Mouse (Mus musculus) midbrain, postnatal 0 days (tissue): ENCODE data around the gene Gclc. TPM values are rescaled to one million over a fixed set of nuclear protein-coding genes. Genes with fewer than 3 reads are reported as not detected.

ENCODE experiments used
- ATAC-seq: fragments of 200-750 bp; cut with Nextera tagmentation; 2 replicates; pipeline ENCODE4 v1.8.0; 2017; ENCODE audit warnings: moderate number of reproducible peaks, mild to moderate bottlenecking, moderate TSS enrichment, moderate library complexity; ENCODE audit not compliant: low FRiP score
- DNase-seq: peaks from one replicate; pipeline ENCODE4 v3.0.0-alpha.2; 2015; ENCODE audit warnings: low spot score
- H3K27ac ChIP-seq: fragments of 300-500 bp; sonication (generic); 2 replicates; pipeline ENCODE4 v1.5.1; 2014; ENCODE audit warnings: low read depth, mild to moderate bottlenecking, low read length, mixed read lengths
- H3K27me3 ChIP-seq: fragments of 300-500 bp; sonication (generic); 2 replicates; pipeline ENCODE4 v1.6.1; 2014; ENCODE audit warnings: low read length, control low read depth, mixed read lengths; ENCODE audit not compliant: insufficient read depth
- H3K36me3 ChIP-seq: fragments of 300-500 bp; sonication (generic); 2 replicates; pipeline ENCODE4 v1.6.1; 2014; ENCODE audit warnings: low read length, control low read depth, mixed read lengths; ENCODE audit not compliant: insufficient read depth
- H3K4me1 ChIP-seq: fragments of 300-500 bp; sonication (generic); 2 replicates; pipeline ENCODE4 v1.6.1; 2014; ENCODE audit warnings: mild to moderate bottlenecking, control low read depth, antibody characterized with exemption, low read length, mixed read lengths; ENCODE audit not compliant: insufficient read depth
- H3K4me2 ChIP-seq: fragments of 300-500 bp; sonication (generic); 2 replicates; pipeline ENCODE4 v1.6.1; 2014; ENCODE audit warnings: low read depth, mild to moderate bottlenecking, low read length, mixed read lengths; ENCODE audit not compliant: poor library complexity, severe bottlenecking
- H3K4me3 ChIP-seq: fragments of 300-500 bp; sonication (generic); 2 replicates; pipeline ENCODE4 v1.5.1; 2014; ENCODE audit warnings: low read depth, mild to moderate bottlenecking, low read length, moderate library complexity
- H3K9ac ChIP-seq: fragments of 300-500 bp; sonication (generic); replicated peaks from 2 replicates; pipeline ENCODE4 v1.6.1; 2014; ENCODE audit warnings: mild to moderate bottlenecking, low read length, moderate library complexity, mixed read lengths; ENCODE audit not compliant: poor library complexity, severe bottlenecking
- H3K9me3 ChIP-seq: fragments of 300-500 bp; sonication (generic); 2 replicates; pipeline ENCODE4 v1.6.1; 2016; ENCODE audit warnings: low read length, control low read depth
- CTCF ChIP-seq: IDR thresholded peaks from 2 replicates; pipeline ENCODE4 v1.5.1; 2016; ENCODE audit warnings: antibody characterized with exemption, mild to moderate bottlenecking
- WGBS: fragments of 180-500 bp; shearing (Covaris S2); extraction: QIAGEN DNeasy Blood & Tissue Kit; methylation state at CpG from one replicate; pipeline ENCODE4 v1.1.7; 2014; 5-methylcytosine and 5-hydroxymethylcytosine counted together
- polyA plus RNA-seq: library from polyadenylated mRNA; unstranded; fragments of >200 nt; fragmentation: Nextera tagmentation; extraction: Ambion mirVana; gene quantifications from 2 replicates; pipeline ENCODE4 v1.2.1, GENCODE M21; 2015
- total RNA-seq: library from RNA; depleted of rRNA; stranded (reverse); fragments of >200 nt; gene quantifications from 2 replicates; pipeline ENCODE4 v1.2.3, GENCODE M21; 2014

The Gclc gene
- total and polyA plus RNA-seq, 2 experiments from 2014 or later = 15.7 to 29.7 TPM

GRCm38 (mm10) chr9:77802461-77802860, 48.1 kb downstream of the Gclc start:
- Histone ChIP-seq H3K9ac (no peak overlapping the region), H3K4me2 (no peak overlapping the region), H3K36me3 (no peaks in the 10 kb centered on the region), H3K27ac (no peak overlapping the region), H3K27me3 (no peaks in the 10 kb centered on the region), H3K4me1 (no peaks in the 10 kb centered on the region), H3K9me3 (no peaks in the 10 kb centered on the region), H3K4me3 (no peak overlapping the region)
- WGBS = 55% methylated on average over 7 of the region's 7 CpGs
- peak; percentile 73 for TF ChIP-seq CTCF
- DNase-seq (peak; percentile 56), ATAC-seq (no peak)

DNA sequence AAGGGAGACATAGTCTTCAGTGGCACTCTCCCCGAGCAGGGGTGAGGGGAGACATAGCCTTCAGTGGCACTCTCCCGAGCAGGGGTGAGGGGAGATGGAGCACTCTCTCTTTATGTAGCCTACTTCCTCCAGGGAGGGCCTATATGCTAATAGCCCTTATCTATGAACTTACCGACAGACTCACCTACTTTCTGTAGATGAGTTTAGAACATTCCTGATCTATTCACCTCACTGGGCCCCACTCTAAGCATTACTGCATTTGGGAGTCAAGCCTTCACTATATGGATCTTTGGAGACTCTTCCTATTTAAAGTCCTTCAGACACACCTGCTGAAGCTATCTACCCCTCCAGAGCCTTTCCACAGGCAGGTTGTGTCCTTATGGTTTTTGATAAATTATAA, 52.1 kb downstream of the Gclc start:
- no peak for DNase-seq
- ATAC-seq = peak; percentile 57
- H3K36me3 ChIP-seq = no peaks in the 10 kb centered on the region
- H3K27ac ChIP-seq = 0 out of 2 replicates have a peak overlapping the region, but pooled peaks have one; percentile 12
- no peaks in the 10 kb centered on the region for H3K9me3 ChIP-seq
- no peaks in the 10 kb centered on the region for H3K4me1 ChIP-seq
- no peak for TF ChIP-seq CTCF
- H3K4me3 ChIP-seq = no peak overlapping the region
- H3K27me3 ChIP-seq = no peaks in the 10 kb centered on the region
- peak overlapping the region; percentile 43 for H3K4me2 ChIP-seq
- 35% methylated on average over 3 of the region's 3 CpGs for WGBS
- H3K9ac ChIP-seq = 0 out of 2 replicates have a peak overlapping the region, but pooled peaks have one; percentile 39

- H3K36me3 ChIP-seq = no peaks in the 10 kb centered on the region
- H3K9me3 ChIP-seq = no peaks in the 10 kb centered on the region
- no peaks in the 10 kb centered on the region for H3K27me3 ChIP-seq
- WGBS = 16% methylated on average over 12 of the region's 12 CpGs
- DNase-seq = peak; percentile 92
- H3K4me2 ChIP-seq = peak overlapping the region; percentile 43
- no peaks in the 10 kb centered on the region for H3K4me1 ChIP-seq
- no peak overlapping the region for H3K27ac ChIP-seq
- no peak overlapping the region for H3K4me3 ChIP-seq
- 0 out of 2 replicates have a peak overlapping the region, but pooled peaks have one; percentile 39 for H3K9ac ChIP-seq
- peak; percentile 100 for TF ChIP-seq CTCF
- peak; percentile 86 for ATAC-seq
Observed at GRCm38 (mm10) chr9:77806842-77807668, 52.7 kb downstream of the Gclc start.

DNA sequence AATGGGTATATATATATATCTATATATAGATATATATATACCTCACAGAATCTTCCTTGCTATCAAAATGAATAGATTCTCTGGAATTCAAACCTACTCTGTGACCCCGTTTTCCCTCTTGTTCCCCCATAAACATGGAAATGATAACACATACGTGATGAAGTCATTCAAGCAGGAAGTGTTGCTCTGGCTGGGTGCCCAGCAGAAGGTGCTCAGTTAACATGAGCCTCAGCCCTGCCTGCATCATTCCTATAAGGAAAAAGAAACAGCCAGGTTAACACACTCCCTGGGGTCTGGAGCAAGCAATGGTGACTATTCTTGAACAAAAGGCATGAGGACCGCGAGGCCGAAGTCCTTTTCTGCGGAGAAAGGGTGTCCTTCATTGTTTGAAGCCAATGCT, 54.1 kb downstream of the Gclc start:
- DNase-seq = no peak
- Histone ChIP-seq H3K9me3 (no peaks in the 10 kb centered on the region), H3K4me3 (no peak overlapping the region), H3K4me2 (no peak overlapping the region), H3K4me1 (no peaks in the 10 kb centered on the region), H3K27me3 (no peaks in the 10 kb centered on the region), H3K9ac (no peak overlapping the region), H3K36me3 (no peaks in the 10 kb centered on the region), H3K27ac (no peak overlapping the region)
- no peak for ATAC-seq
- TF ChIP-seq CTCF = no peak
- WGBS = 89% methylated on average over 6 of the region's 6 CpGs

DNA sequence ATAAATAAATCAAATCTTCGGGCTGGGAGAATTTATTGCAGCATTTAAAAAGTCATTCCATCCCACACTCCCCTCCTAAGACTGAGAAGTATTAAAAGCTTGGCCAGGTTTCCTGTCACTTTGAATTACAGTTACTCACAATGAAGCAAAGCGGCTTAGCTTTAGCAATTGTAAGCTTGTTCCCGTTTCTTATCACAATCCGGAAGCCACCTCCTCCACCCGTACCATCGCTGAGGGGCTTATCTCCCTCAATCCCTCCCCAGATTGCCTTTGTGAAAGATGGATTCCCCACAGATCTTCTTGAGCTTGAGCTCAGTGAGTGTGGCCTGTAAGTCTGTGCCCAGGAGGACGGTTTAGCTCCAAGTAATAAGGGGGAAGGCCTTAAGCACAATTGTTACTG, 64.5 kb downstream of the Gclc start:
- Histone ChIP-seq H3K27me3 (no peaks in the 10 kb centered on the region), H3K4me1 (no peaks in the 10 kb centered on the region), H3K4me2 (no peak overlapping the region), H3K27ac (no peak overlapping the region), H3K36me3 (no peaks in the 10 kb centered on the region), H3K4me3 (no peak overlapping the region), H3K9ac (no peak overlapping the region), H3K9me3 (no peaks in the 10 kb centered on the region)
- WGBS = 55% methylated on average over 7 of the region's 7 CpGs
- TF ChIP-seq CTCF = no peak
- no peak for DNase-seq
- ATAC-seq = 0 out of 2 replicates have a peak, but pooled peaks have one; percentile 56

DNA sequence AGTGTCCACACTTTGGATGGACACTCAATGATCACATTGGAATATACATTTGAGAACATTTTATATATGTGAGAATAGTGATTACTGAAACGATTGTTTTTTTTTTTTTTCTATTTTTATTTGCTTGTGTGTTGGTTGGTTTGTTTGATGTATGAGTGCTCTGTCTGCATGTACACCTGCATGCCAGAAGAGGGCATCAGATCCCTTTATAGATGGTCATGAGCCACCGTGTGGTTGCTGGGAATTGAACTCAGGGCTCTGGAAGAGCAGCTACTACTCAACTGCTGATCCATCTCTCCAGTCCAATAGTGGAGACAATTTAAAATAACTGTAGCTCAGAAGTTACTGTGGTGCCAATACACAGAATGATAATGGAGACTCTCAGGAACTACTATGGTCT, 65.0 kb downstream of the Gclc start:
- H3K9ac ChIP-seq = no peak overlapping the region
- no peak overlapping the region for H3K4me3 ChIP-seq
- ATAC-seq (no peak), DNase-seq (no peak)
- no peak overlapping the region for H3K4me2 ChIP-seq
- H3K36me3 ChIP-seq = no peaks in the 10 kb centered on the region
- H3K27me3 ChIP-seq = no peaks in the 10 kb centered on the region
- no peaks in the 10 kb centered on the region for H3K4me1 ChIP-seq
- TF ChIP-seq CTCF = 0 out of 2 replicates have a peak, but pooled peaks have one; percentile 11
- 80% methylated on average over 2 of the region's 2 CpGs for WGBS
- no peaks in the 10 kb centered on the region for H3K9me3 ChIP-seq
- H3K27ac ChIP-seq = no peak overlapping the region
